Mouse (Mus musculus) spleen, adult 2 months (tissue): ENCODE measurements around the gene Ccnb1.

Source experiments
- CTCF ChIP-seq: fragments of 200-500 bp; IDR thresholded peaks from 2 replicates; pipeline ENCODE4 v1.5.1; 2011; ENCODE audit warnings: mild to moderate bottlenecking, inconsistent platforms; ENCODE audit not compliant: insufficient read depth, insufficient read length, insufficient replicate concordance; ENCODE audit errors: extremely low read depth
- POLR2A ChIP-seq: fragments of 200-500 bp; IDR thresholded peaks from 2 replicates; pipeline ENCODE4 v1.6.1; 2011; ENCODE audit warnings: low read depth, low read length, inconsistent platforms

DNA sequence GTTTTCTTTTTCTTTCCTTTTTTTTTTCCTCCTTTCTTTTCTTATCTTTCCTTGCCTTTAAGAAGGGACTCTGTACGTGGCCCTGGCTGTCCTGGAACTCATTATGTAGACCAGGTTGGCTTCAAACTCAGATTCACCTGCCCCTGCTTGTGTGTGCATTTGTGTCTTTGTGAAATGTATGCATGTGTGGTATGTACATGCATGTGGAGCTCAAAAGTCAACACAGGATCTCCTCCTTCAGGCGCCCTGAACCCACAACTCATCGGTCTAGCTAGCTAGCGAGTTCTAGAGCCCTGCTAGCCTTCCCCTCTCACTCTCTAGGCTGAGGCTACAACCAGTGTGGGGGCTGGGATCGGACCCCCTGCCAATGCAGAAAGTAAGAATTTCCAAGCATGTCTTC lies 43.5 kb downstream of the Ccnb1 start:
- TF ChIP-seq CTCF (no peak), POLR2A (no peak)
